Mouse (Mus musculus): ENCODE results near the gene Lipm. TPM values are rescaled to one million over a fixed set of nuclear protein-coding genes. Genes with fewer than 3 reads are reported as not detected.

Gene Lipm
- polyA plus RNA-seq, 1 experiment from 2014 or later, result not detected

Small RNA genes lying within 50 kb of the gene (microRNA-seq; reads per million reads assigned to microRNA genes)
- not detected for gene Gm23334

Other genes with a start within 250 kb of the Lipm start
- gene Lipf, start 139.7 kb upstream of the Lipm start, polyA plus RNA-seq (2015; fragmentation: Nextera tagmentation; extraction: Ambion mirVana), result not detected in 2 replicates
- gene Lipk, start 92.6 kb upstream of the Lipm start, polyA plus RNA-seq (2015; fragmentation: Nextera tagmentation; extraction: Ambion mirVana), result not detected in 2 replicates
- not detected in 2 replicates for gene Lipn, start 33.6 kb upstream of the Lipm start, polyA plus RNA-seq (2015; fragmentation: Nextera tagmentation; extraction: Ambion mirVana)
- not detected in 2 replicates for gene Ankrd22, start 65.1 kb downstream of the Lipm start, polyA plus RNA-seq (2015; fragmentation: Nextera tagmentation; extraction: Ambion mirVana)
- 21.0 and 22.8 TPM in 2 replicates for gene Stambpl1, start 91.3 kb downstream of the Lipm start, polyA plus RNA-seq (2015; fragmentation: Nextera tagmentation; extraction: Ambion mirVana)
- gene Acta2, start 154.7 kb downstream of the Lipm start, polyA plus RNA-seq (2015; fragmentation: Nextera tagmentation; extraction: Ambion mirVana), result 11.9 and 12.5 TPM in 2 replicates
- 0.60 and 1.5 TPM in 2 replicates for gene Fas, start 189.7 kb downstream of the Lipm start, polyA plus RNA-seq (2015; fragmentation: Nextera tagmentation; extraction: Ambion mirVana)